Mouse (Mus musculus) olfactory bulb, adult 2 months (tissue): ENCODE measurements around the gene Hspa12a.
A peak's percentile ranks its signal among the peaks of the same experiment; 100 is the strongest.

Source experiments
- CTCF ChIP-seq: fragments of 200-500 bp; IDR thresholded peaks from 2 replicates; pipeline ENCODE4 v1.5.1; 2012; ENCODE audit warnings: low read depth, mild to moderate bottlenecking, low read length, moderate library complexity; ENCODE audit not compliant: insufficient read depth
- POLR2A ChIP-seq: fragments of 200-500 bp; IDR thresholded peaks from 2 replicates; pipeline ENCODE4 v1.6.1; 2012; ENCODE audit warnings: mild to moderate bottlenecking, low read depth, low read length, moderate library complexity; ENCODE audit not compliant: insufficient read depth

DNA sequence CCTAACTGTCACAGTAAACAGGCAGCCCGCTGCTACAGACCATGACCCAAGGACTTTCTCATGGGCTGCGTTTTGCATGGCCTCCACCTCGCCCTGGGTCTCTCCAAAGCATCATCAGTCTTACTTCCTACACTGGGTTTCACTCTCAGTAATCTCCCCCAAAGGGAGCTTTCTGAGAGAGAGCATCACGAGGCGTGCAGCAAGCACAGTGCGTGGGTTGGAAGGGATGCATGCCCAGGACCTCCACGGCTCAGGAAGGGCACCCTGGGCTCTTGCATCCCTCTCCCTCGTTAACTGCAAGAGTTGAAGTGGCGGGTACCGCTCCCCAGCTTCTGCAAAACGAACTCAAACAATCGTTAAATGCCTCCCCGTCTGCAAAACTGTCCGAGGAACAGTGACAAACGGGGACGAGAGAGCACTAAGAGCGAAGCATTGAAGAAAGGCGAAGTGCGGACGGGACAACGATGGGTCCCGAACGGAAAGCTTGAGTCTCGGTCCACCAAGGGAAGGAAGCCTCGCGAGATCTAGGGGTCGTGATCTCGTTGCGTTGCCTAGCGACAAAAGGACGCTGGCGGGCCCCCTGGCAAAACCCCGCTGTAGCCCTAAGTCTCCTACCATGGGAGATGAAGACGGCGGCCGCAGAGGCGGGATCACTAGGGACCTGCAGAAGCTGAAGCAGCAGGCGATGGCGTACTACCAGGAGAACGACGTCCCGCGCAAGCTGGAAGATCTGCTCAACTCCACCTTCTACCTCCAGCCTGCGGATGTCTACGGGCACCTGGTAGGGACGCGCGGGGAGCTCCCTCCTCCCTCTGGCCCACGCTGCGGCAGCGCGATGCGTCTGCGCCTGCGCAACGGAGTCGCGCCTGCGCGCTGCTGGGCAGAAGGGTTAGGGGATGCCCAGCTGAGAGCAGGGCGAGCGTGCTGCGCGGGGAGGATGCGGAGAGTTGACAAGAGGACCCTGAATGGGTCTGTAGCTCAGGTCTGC, at the start of gene Hspa12a, which contains the start of gene Eno4:
- TF ChIP-seq POLR2A (peak; percentile 98), CTCF (no peak)
